Mouse (Mus musculus) heart, postnatal 36 days (tissue): ENCODE results near the gene 4930474N05Rik. TPM values are rescaled to one million over a fixed set of nuclear protein-coding genes. Genes with fewer than 3 reads are reported as not detected.

ENCODE experiments used
- DNase-seq, 2 experiments: peaks; one replicate each; pipeline ENCODE4 v3.0.0; 2021 to 2022
- intact Hi-C: fragments of 180-260 bp; cut with DNase I; formaldehyde crosslinking; loops from one replicate; pipeline ENCODE4 v1.15.1; 2025
- total RNA-seq, 2 experiments: library from RNA; stranded (reverse); gene quantifications; 2 replicates each; pipeline ENCODE4 v1.2.3; 2021

4930474N05Rik gene
- not detected for total RNA-seq

GRCm38 (mm10) chr14:36094617-36095016 lies at the start of gene 4930474N05Rik:
Gene 4930474N05Rik (plus strand): TSS chr14:36094917.
- DNase-seq = no peak
- intact Hi-C loops = no loop called here

GRCm38 (mm10) chr14:36048746-36049391 lies 45.8 kb upstream of the 4930474N05Rik start:
- intact Hi-C loops = no loop called here
- peak; percentile 6 to 26 for DNase-seq

GRCm38 (mm10) chr14:36053281-36053680 lies 41.4 kb upstream of the 4930474N05Rik start:
- intact Hi-C loops = no loop called here
- DNase-seq = no peak

GRCm38 (mm10) chr14:36098528-36098927 lies 3.8 kb downstream of the 4930474N05Rik start:
- no peak for DNase-seq
- intact Hi-C loops = no loop called here

GRCm38 (mm10) chr14:36099647-36100046 lies 4.9 kb downstream of the 4930474N05Rik start:
- no peak for DNase-seq
- intact Hi-C loops = no loop called here

- intact Hi-C loops = no loop called here
- DNase-seq = no peak
Measured at GRCm38 (mm10) chr14:36100731-36101130, 6.0 kb downstream of the 4930474N05Rik start.

GRCm38 (mm10) chr14:36114481-36114880 lies 19.8 kb downstream of the 4930474N05Rik start:
- intact Hi-C loops = no loop called here
- DNase-seq = no peak

GRCm38 (mm10) chr14:36123775-36124335 lies 29.1 kb downstream of the 4930474N05Rik start:
- intact Hi-C loops = no loop called here

GRCm38 (mm10) chr14:36135749-36136148 lies 41.0 kb downstream of the 4930474N05Rik start:
- no peak for DNase-seq
- intact Hi-C loops = no loop called here

More at GRCm38 (mm10) chr14:36123775-36124335, 29.1 kb downstream of the 4930474N05Rik start:
- no peak for DNase-seq

GRCm38 (mm10) chr14:36137696-36138095 lies 43.0 kb downstream of the 4930474N05Rik start:
- DNase-seq = no peak
- intact Hi-C loops = no loop called here

- intact Hi-C loops = no loop called here
- no peak for DNase-seq
Measured at GRCm38 (mm10) chr14:36145261-36145660, 50.5 kb downstream of the 4930474N05Rik start.
